Mouse (Mus musculus): ENCODE measurements around the gene Atrnl1. TPM values are rescaled to one million over a fixed set of nuclear protein-coding genes. Genes with fewer than 3 reads are reported as not detected.
"Not testable (repeated sequence)": the region's sequence is repeated elsewhere in the genome, so short reads cannot be mapped to it uniquely, and the experiment has no call there.

The Atrnl1 gene
- polyA plus RNA-seq, 1 experiment from 2014 or later, result 5.6 TPM

DNA sequence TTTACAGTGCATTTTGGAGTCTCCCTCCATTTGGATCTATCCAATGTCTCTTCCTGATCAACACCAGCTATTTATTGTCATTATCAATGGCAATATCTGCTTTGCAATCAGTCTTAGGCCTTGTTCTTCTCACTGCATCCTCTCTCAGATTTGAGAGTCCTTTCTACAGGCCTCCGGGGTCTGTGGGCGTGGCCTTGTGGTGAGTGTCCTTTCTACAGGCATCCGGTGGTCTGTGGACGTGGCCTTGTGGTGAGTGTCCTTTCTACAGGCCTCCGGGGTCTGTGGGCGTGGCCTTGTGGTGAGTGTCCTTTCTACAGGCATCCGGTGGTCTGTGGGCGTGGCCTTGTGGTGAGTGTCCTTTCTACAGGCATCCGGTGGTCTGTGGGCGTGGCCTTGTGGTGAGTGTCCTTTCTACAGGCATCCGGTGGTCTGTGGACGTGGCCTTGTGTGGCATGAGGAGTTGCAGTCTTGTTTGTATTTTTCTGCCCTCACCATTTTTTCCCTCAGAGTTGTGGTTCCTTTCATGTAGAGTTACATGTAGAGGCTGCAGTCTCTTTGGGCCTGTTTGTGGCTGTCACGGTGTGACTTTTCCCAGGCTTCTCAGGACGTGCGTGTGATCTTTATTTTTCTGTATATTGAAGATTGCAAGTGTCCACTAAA, 383.5 kb downstream of the Atrnl1 start:
- H3K36me3 ChIP-seq (ENCODE audit: control insufficient read depth, insufficient read depth, low read length); DNase-seq (ENCODE audit: low spot score, missing footprints); H3K9me3 ChIP-seq (ENCODE audit: control insufficient read depth, low read length); H3K9ac ChIP-seq (ENCODE audit: low read length); H3K27me3 ChIP-seq (ENCODE audit: control insufficient read depth, insufficient read depth, low read length); H3K27ac ChIP-seq (ENCODE audit: low read depth, low read length); H3K4me3 ChIP-seq (ENCODE audit: low read depth, low read length); H3K4me2 ChIP-seq; ATAC-seq (ENCODE audit: low FRiP score); H3K4me1 ChIP-seq (ENCODE audit: control insufficient read depth, insufficient read depth, low read length): not testable (repeated sequence)
- 95% methylated on average over 15 of the region's 15 CpGs for WGBS

DNA sequence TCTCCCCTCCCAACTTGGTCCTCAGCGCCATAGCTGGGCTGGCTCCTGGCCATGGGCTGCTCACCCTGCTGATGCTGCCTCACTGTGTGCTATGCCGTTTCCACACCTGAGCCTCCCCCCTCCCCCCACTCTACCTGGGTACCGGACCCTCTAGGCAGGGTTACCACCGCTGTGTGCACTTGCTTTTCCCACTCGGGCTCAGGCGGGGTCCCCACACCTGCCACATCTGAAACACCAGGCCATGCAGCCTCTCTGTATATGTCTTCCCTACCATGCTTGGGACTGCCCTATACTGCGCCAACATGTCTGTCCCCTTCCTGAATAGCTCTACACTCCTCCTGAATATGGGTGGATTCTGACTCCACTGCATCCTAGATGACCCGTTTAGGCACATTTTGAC, 384.2 kb downstream of the Atrnl1 start:
- no peak overlapping the region for H3K27ac ChIP-seq (ENCODE audit: low read depth, low read length)
- ATAC-seq (ENCODE audit: low FRiP score) (no peak), DNase-seq (ENCODE audit: low spot score, missing footprints) (no peak)
- 94% methylated on average over 8 of the region's 8 CpGs for WGBS
- H3K9ac ChIP-seq (ENCODE audit: low read length), result no peak overlapping the region
- no peak overlapping the region for H3K4me3 ChIP-seq (ENCODE audit: low read depth, low read length)
- no peaks in the 10 kb centered on the region for H3K9me3 ChIP-seq (ENCODE audit: control insufficient read depth, low read length)
- H3K27me3 ChIP-seq (ENCODE audit: control insufficient read depth, insufficient read depth, low read length), result no peaks in the 10 kb centered on the region
- H3K4me1 ChIP-seq (ENCODE audit: control insufficient read depth, insufficient read depth, low read length), result 0 out of 2 replicates have a peak, but pooled peaks cover 4% of the 10 kb centered on the region
- H3K4me2 ChIP-seq, result no peak overlapping the region
- H3K36me3 ChIP-seq (ENCODE audit: control insufficient read depth, insufficient read depth, low read length), result no peaks in the 10 kb centered on the region

DNA sequence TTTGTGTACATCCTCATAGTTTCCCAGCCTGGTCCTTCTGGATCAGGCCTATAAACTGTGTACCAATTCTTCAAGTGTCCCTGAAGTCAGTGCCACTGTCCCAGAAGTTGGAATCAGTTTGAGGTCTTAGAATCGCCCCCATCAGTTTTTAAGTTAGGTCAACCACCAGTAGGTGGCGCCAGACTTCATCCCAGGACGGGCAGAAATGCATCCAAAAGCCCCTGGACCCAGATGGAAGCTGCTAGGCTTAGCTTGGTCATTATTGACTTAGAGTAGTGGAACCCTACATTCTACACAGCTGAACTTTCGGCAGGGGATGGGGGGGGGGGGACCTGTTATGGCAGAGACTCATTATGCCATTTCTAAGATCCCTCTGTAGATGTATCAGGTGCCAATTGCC, 387.1 kb downstream of the Atrnl1 start:
- H3K4me1 ChIP-seq (ENCODE audit: control insufficient read depth, insufficient read depth, low read length), result no peaks in the 10 kb centered on the region
- WGBS, result 39% methylated on average over 4 of the region's 4 CpGs
- peak; percentile 91 for DNase-seq (ENCODE audit: low spot score, missing footprints)
- H3K4me2 ChIP-seq, result no peak overlapping the region
- H3K27me3 ChIP-seq (ENCODE audit: control insufficient read depth, insufficient read depth, low read length), result no peaks in the 10 kb centered on the region
- H3K9ac ChIP-seq (ENCODE audit: low read length), result no peak overlapping the region
- no peak overlapping the region for H3K4me3 ChIP-seq (ENCODE audit: low read depth, low read length)
- no peak for ATAC-seq (ENCODE audit: low FRiP score)
- no peaks in the 10 kb centered on the region for H3K36me3 ChIP-seq (ENCODE audit: control insufficient read depth, insufficient read depth, low read length)
- no peak overlapping the region for H3K27ac ChIP-seq (ENCODE audit: low read depth, low read length)
- H3K9me3 ChIP-seq (ENCODE audit: control insufficient read depth, low read length), result no peaks in the 10 kb centered on the region

DNA sequence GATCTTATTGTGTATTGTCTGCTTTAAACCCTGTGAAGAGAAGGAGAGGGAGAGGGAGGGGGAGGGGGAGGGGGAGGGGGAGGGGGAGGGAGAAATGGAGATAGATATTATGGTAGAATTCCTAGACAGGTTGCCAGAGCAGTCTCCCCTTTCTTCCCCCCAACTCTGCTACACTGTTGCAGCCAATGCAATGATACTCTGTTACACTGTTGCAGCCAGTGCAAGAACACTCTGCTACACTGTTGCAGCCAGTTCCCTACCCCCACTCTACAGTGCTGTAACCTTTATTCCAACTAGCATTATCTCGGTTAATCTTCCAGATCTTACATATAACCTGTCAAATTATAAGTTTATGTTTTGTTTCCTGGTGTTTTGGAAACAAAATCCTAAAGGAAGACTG, 400.8 kb downstream of the Atrnl1 start:
- H3K4me3 ChIP-seq (ENCODE audit: low read depth, low read length), result no peak overlapping the region
- H3K9ac ChIP-seq (ENCODE audit: low read length), result no peak overlapping the region
- H3K4me2 ChIP-seq, result no peak overlapping the region
- H3K27me3 ChIP-seq (ENCODE audit: control insufficient read depth, insufficient read depth, low read length), result no peaks in the 10 kb centered on the region
- no peak for ATAC-seq (ENCODE audit: low FRiP score)
- no peaks in the 10 kb centered on the region for H3K9me3 ChIP-seq (ENCODE audit: control insufficient read depth, low read length)
- DNase-seq (ENCODE audit: low spot score, missing footprints), result no peak
- H3K36me3 ChIP-seq (ENCODE audit: control insufficient read depth, insufficient read depth, low read length), result no peaks in the 10 kb centered on the region
- no peaks in the 10 kb centered on the region for H3K4me1 ChIP-seq (ENCODE audit: control insufficient read depth, insufficient read depth, low read length)
- no peak overlapping the region for H3K27ac ChIP-seq (ENCODE audit: low read depth, low read length)
- 84% methylated on average over 1 of the region's 1 CpGs for WGBS

- Histone ChIP-seq H3K4me3 (ENCODE audit: low read depth, low read length) (no peak overlapping the region), H3K4me2 (no peak overlapping the region), H3K27ac (ENCODE audit: low read depth, low read length) (no peak overlapping the region), H3K36me3 (ENCODE audit: control insufficient read depth, insufficient read depth, low read length) (no peaks in the 10 kb centered on the region), H3K9ac (ENCODE audit: low read length) (no peak overlapping the region), H3K4me1 (ENCODE audit: control insufficient read depth, insufficient read depth, low read length) (no peaks in the 10 kb centered on the region), H3K27me3 (ENCODE audit: control insufficient read depth, insufficient read depth, low read length) (no peaks in the 10 kb centered on the region), H3K9me3 (ENCODE audit: control insufficient read depth, low read length) (no peaks in the 10 kb centered on the region)
- no peak for DNase-seq (ENCODE audit: low spot score, missing footprints)
- WGBS, result 93% methylated on average over 6 of the region's 6 CpGs
- no peak for ATAC-seq (ENCODE audit: low FRiP score)
Observed at GRCm38 (mm10) chr19:58015741-58016140, 404.9 kb downstream of the Atrnl1 start.

GRCm38 (mm10) chr19:58016561-58017453, 406.0 kb downstream of the Atrnl1 start:
- WGBS, result 90% methylated on average over 9 of the region's 9 CpGs
- H3K4me3 ChIP-seq (ENCODE audit: low read depth, low read length), result no peak overlapping the region

DNA sequence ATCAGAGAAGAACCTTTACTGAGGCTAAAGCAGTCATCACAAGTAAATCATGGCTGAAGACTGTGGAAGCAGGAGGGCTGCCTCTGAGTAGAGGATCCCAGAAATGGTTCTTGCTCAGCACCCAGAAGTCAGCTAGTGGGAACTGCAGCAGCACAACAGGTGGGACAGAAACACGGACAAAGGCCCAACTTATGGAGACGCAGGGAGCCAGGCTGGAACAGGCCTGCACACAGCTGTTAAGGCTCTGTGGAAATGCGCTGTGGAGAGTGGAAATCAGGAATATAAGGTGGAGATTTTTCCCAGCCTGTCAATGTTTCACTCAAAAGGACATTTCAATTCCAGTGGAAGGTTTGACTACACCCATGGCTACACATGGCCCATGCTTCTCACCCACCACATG, 406.6 kb downstream of the Atrnl1 start:
- Histone ChIP-seq H3K4me2 (no peak overlapping the region), H3K9me3 (ENCODE audit: control insufficient read depth, low read length) (no peaks in the 10 kb centered on the region), H3K27me3 (ENCODE audit: control insufficient read depth, insufficient read depth, low read length) (no peaks in the 10 kb centered on the region), H3K36me3 (ENCODE audit: control insufficient read depth, insufficient read depth, low read length) (no peaks in the 10 kb centered on the region), H3K4me3 (ENCODE audit: low read depth, low read length) (no peak overlapping the region), H3K9ac (ENCODE audit: low read length) (no peak overlapping the region), H3K27ac (ENCODE audit: low read depth, low read length) (no peak overlapping the region), H3K4me1 (ENCODE audit: control insufficient read depth, insufficient read depth, low read length) (no peaks in the 10 kb centered on the region)
- ATAC-seq (ENCODE audit: low FRiP score), result no peak
- no peak for DNase-seq (ENCODE audit: low spot score, missing footprints)
- WGBS, result 96% methylated on average over 3 of the region's 3 CpGs

More at GRCm38 (mm10) chr19:58016561-58017453, 406.0 kb downstream of the Atrnl1 start:
- H3K4me1 ChIP-seq (ENCODE audit: control insufficient read depth, insufficient read depth, low read length), result no peaks in the 10 kb centered on the region
- H3K4me2 ChIP-seq, result no peak overlapping the region
- H3K9me3 ChIP-seq (ENCODE audit: control insufficient read depth, low read length), result no peaks in the 10 kb centered on the region
- no peak overlapping the region for H3K27ac ChIP-seq (ENCODE audit: low read depth, low read length)
- no peak overlapping the region for H3K9ac ChIP-seq (ENCODE audit: low read length)
- DNase-seq (ENCODE audit: low spot score, missing footprints) (no peak), ATAC-seq (ENCODE audit: low FRiP score) (no peak)
- no peaks in the 10 kb centered on the region for H3K27me3 ChIP-seq (ENCODE audit: control insufficient read depth, insufficient read depth, low read length)
- H3K36me3 ChIP-seq (ENCODE audit: control insufficient read depth, insufficient read depth, low read length), result no peaks in the 10 kb centered on the region

DNA sequence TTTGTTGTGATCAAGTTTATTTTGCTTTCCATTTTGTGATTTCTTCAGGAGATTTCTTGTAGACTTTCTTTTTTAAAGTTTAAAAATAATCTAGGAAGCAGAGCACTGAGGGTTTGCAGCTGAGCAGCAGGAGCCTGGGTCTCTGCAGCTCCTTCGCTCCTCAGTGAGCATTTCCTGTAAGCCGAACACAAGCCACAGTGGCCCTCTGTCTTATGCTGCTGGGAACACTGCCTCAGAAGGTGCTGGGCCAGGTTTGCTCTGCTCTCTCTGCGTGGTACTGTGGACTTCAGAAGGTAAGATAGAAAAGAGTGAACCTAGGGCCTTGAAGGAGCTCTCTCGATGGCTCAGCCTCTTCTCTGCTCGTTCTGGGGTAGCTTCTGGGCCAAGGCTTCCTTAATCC, 407.9 kb downstream of the Atrnl1 start:
- no peak overlapping the region for H3K4me3 ChIP-seq (ENCODE audit: low read depth, low read length)
- WGBS, result 71% methylated on average over 5 of the region's 5 CpGs
- no peak overlapping the region for H3K9ac ChIP-seq (ENCODE audit: low read length)
- no peaks in the 10 kb centered on the region for H3K4me1 ChIP-seq (ENCODE audit: control insufficient read depth, insufficient read depth, low read length)
- no peaks in the 10 kb centered on the region for H3K36me3 ChIP-seq (ENCODE audit: control insufficient read depth, insufficient read depth, low read length)
- DNase-seq (ENCODE audit: low spot score, missing footprints) (no peak), ATAC-seq (ENCODE audit: low FRiP score) (no peak)
- no peaks in the 10 kb centered on the region for H3K27me3 ChIP-seq (ENCODE audit: control insufficient read depth, insufficient read depth, low read length)
- no peak overlapping the region for H3K27ac ChIP-seq (ENCODE audit: low read depth, low read length)
- no peaks in the 10 kb centered on the region for H3K9me3 ChIP-seq (ENCODE audit: control insufficient read depth, low read length)
- no peak overlapping the region for H3K4me2 ChIP-seq

- H3K4me2 ChIP-seq, result no peak overlapping the region
- no peaks in the 10 kb centered on the region for H3K4me1 ChIP-seq (ENCODE audit: control insufficient read depth, insufficient read depth, low read length)
- WGBS, result 90% methylated on average over 8 of the region's 8 CpGs
- no peak for DNase-seq (ENCODE audit: low spot score, missing footprints)
- no peaks in the 10 kb centered on the region for H3K9me3 ChIP-seq (ENCODE audit: control insufficient read depth, low read length)
- no peak overlapping the region for H3K9ac ChIP-seq (ENCODE audit: low read length)
- H3K27me3 ChIP-seq (ENCODE audit: control insufficient read depth, insufficient read depth, low read length), result no peaks in the 10 kb centered on the region
- H3K4me3 ChIP-seq (ENCODE audit: low read depth, low read length), result no peak overlapping the region
- H3K27ac ChIP-seq (ENCODE audit: low read depth, low read length), result no peak overlapping the region
- no peak for ATAC-seq (ENCODE audit: low FRiP score)
- no peaks in the 10 kb centered on the region for H3K36me3 ChIP-seq (ENCODE audit: control insufficient read depth, insufficient read depth, low read length)
Observed at GRCm38 (mm10) chr19:58021514-58022284, 410.9 kb downstream of the Atrnl1 start.
